Mouse (Mus musculus) kidney, embryonic 14.5 days (tissue): ENCODE measurements around the gene Cemip. TPM values are rescaled to one million over a fixed set of nuclear protein-coding genes. Genes with fewer than 3 reads are reported as not detected.

Experiments used
- ATAC-seq: fragments of 200-750 bp; cut with Nextera tagmentation; 2 replicates; pipeline ENCODE4 v1.8.0; 2017; ENCODE audit warnings: moderate number of reproducible peaks, mild to moderate bottlenecking, moderate TSS enrichment, moderate library complexity; ENCODE audit not compliant: low FRiP score, low TSS enrichment
- H3K27ac ChIP-seq: fragments of 300-500 bp; sonication (generic); 2 replicates; pipeline ENCODE4 v1.5.1; 2014; ENCODE audit warnings: low read depth, mild to moderate bottlenecking, low read length, moderate library complexity, mixed read lengths
- H3K27me3 ChIP-seq: fragments of 300-500 bp; sonication (generic); 2 replicates; pipeline ENCODE4 v1.6.1; 2014; ENCODE audit warnings: mild to moderate bottlenecking, low read length; ENCODE audit not compliant: control insufficient read depth, insufficient read depth
- H3K36me3 ChIP-seq: fragments of 300-500 bp; sonication (generic); 2 replicates; pipeline ENCODE4 v1.6.1; 2014; ENCODE audit warnings: low read length, mixed read lengths; ENCODE audit not compliant: control insufficient read depth, insufficient read depth
- H3K4me1 ChIP-seq: fragments of 300-500 bp; sonication (generic); 2 replicates; pipeline ENCODE4 v1.6.1; 2014; ENCODE audit warnings: low read length, mixed read lengths; ENCODE audit not compliant: control insufficient read depth, insufficient read depth
- H3K4me2 ChIP-seq: fragments of 300-500 bp; sonication (generic); replicated peaks from 2 replicates; pipeline ENCODE4 v1.6.1; 2014; ENCODE audit warnings: low read depth, mild to moderate bottlenecking, low read length
- H3K4me3 ChIP-seq: fragments of 300-500 bp; sonication (generic); 2 replicates; pipeline ENCODE4 v1.5.1; 2014; ENCODE audit warnings: mild to moderate bottlenecking, low read length
- H3K9ac ChIP-seq: fragments of 300-500 bp; sonication (generic); 2 replicates; pipeline ENCODE4 v1.6.1; 2014; ENCODE audit warnings: low read depth, mild to moderate bottlenecking, low read length, moderate library complexity
- H3K9me3 ChIP-seq: fragments of 300-500 bp; sonication (generic); 2 replicates; pipeline ENCODE4 v1.6.1; 2016; ENCODE audit warnings: low read length; ENCODE audit not compliant: control insufficient read depth
- WGBS: fragments of 180-500 bp; shearing (Covaris S2); extraction: QIAGEN DNeasy Blood & Tissue Kit; methylation state at CpG from one replicate; pipeline ENCODE4 v1.1.7; 2014; 5-methylcytosine and 5-hydroxymethylcytosine counted together
- polyA plus RNA-seq: library from polyadenylated mRNA; unstranded; fragments of >200 nt; fragmentation: Nextera tagmentation; extraction: Ambion mirVana; gene quantifications from 2 replicates; pipeline ENCODE4 v1.2.1, GENCODE M21; 2014

Gene Cemip
- polyA plus RNA-seq, 1 experiment from 2014 or later = 0.16 TPM

DNA sequence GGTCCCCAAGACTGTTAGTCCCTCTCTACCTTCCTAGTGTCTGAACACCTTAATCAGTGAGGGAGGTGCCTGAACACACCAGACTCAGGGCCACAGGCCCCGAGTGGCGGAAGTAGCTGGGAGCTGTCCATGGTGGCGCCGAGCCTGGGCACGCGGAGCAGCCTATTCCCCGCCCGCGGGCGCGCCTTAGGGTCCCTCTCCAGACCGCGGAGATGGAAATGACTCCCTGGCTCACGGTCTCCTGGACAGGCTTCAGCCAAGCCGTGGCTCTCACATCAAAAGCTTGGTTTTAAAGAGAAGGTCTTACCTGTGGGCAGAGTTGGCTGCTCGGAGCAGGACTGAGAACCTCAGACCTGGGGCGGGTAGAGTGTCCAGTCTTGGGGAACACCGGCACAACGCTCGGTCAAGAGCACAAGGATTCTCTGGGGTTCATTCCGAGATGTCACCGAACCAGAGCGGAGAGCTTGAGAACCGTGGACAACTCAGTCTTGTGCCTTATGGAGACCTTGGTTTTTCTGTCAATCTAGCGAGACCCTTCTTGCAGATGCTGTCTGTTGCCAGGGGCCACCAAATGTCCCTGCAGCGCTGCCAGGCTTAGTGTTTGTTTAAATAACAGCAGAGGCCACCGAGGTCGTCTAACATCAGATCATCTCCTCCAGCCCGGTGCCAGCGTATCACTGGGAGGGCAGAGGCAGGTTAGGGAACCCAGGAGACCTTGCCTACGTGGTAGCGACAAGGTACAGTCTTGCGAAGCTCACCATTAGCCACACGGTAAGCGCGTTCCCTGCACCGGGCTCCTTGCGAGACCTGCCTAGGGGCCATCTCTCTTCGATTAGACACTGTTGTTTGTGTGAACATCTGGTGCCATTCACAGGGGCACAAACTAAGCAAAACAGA, 1.0 kb downstream of the Cemip start:
- Histone ChIP-seq H3K4me3 (peak overlapping the region; percentile 36), H3K4me1 (peaks cover 5% of the 10 kb centered on the region; the same call in 1 of the 2 replicates), H3K9ac (no peak overlapping the region), H3K27me3 (peaks cover 20% of the 10 kb centered on the region), H3K27ac (no peak overlapping the region), H3K36me3 (no peaks in the 10 kb centered on the region), H3K9me3 (no peaks in the 10 kb centered on the region), H3K4me2 (peak overlapping the region; percentile 69)
- ATAC-seq = 0 out of 2 replicates have a peak, but pooled peaks have one; percentile 32
- 5% methylated on average over 39 of the region's 39 CpGs for WGBS

DNA sequence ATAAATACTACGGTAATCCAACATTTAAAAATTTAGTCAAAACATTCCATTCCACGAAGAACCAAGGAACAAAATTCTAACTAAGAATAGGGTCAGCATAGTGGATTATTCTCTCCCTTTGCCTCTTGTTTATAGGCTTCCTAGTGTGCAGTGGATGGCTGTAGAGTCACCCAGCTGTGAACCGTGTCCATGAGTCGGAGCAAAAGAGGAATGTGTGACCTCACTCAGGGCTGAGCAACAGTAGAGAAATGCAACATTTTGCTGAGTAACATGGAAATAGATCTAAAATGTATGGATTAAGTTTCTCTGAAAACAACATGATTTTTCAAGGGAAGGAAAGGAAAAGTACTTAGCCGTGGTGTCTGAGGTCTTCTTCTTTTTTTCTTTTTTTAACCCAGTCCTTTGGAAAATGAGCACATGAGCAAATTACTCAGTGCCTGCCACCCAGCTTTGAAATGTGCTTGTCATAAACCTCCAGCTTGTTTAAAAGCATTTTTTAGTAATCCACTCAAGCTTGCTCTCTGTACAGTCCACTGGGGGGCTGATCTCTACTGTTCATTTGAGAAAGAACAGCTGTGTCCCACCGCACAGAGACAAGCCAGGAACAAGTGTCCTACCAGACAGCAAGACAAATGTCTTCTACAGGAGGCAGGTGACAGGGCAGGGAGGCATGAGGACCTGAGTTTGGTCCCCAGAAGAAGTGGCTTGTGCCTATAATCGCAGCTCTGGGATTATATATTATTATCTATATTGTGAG, 8.9 kb downstream of the Cemip start:
- Histone ChIP-seq H3K36me3 (no peaks in the 10 kb centered on the region), H3K9me3 (no peaks in the 10 kb centered on the region), H3K9ac (no peak overlapping the region), H3K4me3 (no peak overlapping the region), H3K27me3 (no peaks in the 10 kb centered on the region), H3K4me1 (0 out of 2 replicates have a peak, but pooled peaks cover 4% of the 10 kb centered on the region), H3K4me2 (no peak overlapping the region), H3K27ac (no peak overlapping the region)
- 50% methylated on average over 7 of the region's 7 CpGs for WGBS
- ATAC-seq = peak; percentile 83; the same call in 1 of the 2 replicates

DNA sequence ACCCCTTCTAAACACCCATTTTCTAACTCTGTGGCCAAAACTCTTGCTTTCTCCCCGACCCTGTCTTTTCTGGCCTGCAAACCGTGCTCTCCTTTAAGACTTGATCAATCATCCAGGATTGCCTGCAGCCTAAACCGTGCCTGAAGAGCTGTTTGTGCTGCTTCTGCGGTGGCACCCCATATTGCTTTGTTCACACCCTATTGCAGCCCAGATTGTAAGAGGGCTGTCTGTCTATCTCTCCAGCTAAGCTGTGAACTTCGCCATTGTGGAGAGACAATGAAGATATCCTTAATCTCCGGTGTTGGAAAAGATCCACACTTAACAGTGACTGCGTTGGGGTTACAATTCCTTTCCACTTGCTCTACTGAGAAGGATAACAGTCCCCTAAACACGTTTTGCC, 12.0 kb downstream of the Cemip start:
- Histone ChIP-seq H3K9me3 (no peaks in the 10 kb centered on the region), H3K4me2 (no peak overlapping the region), H3K36me3 (no peaks in the 10 kb centered on the region), H3K27ac (no peak overlapping the region), H3K4me1 (0 out of 2 replicates have a peak, but pooled peaks cover 4% of the 10 kb centered on the region), H3K4me3 (no peak overlapping the region), H3K9ac (no peak overlapping the region), H3K27me3 (no peaks in the 10 kb centered on the region)
- ATAC-seq = no peak
- WGBS = 50% methylated on average over 8 of the region's 8 CpGs

DNA sequence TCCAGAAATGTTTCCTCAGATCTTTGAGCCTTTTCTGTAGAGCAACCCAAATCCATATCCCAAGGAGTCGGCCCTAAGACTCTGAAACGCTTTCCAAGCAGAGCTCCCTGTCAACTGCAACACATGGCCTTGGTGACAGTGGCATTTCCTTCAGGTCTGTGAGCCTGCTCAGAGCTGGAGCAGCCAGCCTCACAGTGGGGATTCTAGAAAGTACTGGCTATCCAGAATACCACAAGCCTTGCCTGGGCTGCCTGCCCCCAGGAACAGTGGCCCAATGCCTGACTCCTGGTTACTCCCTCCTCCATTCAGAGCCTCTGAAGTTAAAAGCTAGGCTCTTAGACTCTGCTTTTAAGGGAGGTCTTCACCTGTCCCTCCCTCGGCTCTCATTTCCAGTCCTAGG, 12.4 kb downstream of the Cemip start:
- Histone ChIP-seq H3K4me3 (no peak overlapping the region), H3K27ac (no peak overlapping the region), H3K4me1 (0 out of 2 replicates have a peak, but pooled peaks cover 4% of the 10 kb centered on the region), H3K27me3 (no peaks in the 10 kb centered on the region), H3K9ac (no peak overlapping the region), H3K36me3 (no peaks in the 10 kb centered on the region), H3K9me3 (no peaks in the 10 kb centered on the region), H3K4me2 (no peak overlapping the region)
- WGBS = 85% methylated on average over 3 of the region's 3 CpGs
- no peak for ATAC-seq

DNA sequence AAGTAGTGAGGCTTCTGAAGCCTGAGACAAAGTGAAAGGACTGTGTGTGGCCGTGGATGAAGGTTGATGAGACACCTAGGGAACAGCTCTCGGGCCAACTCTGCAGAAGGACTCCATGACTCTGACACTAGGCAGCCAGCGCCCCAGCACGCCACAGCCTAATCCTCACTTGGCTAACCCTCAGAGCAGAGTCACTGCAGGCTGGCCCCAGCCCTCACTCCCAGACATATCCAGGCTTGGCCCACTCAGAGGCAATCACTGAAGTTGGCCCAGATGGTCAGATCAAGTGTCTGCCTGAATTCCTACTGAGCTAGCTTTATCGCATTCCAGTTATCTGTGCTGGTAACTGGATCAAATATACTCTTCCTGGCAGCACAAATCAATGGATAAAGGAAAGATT, 17.4 kb downstream of the Cemip start:
- no peaks in the 10 kb centered on the region for H3K27me3 ChIP-seq
- no peak overlapping the region for H3K9ac ChIP-seq
- H3K4me3 ChIP-seq = no peak overlapping the region
- no peaks in the 10 kb centered on the region for H3K36me3 ChIP-seq
- ATAC-seq = no peak
- H3K9me3 ChIP-seq = no peaks in the 10 kb centered on the region
- WGBS = 88% methylated on average over 5 of the region's 5 CpGs
- H3K4me2 ChIP-seq = no peak overlapping the region
- no peaks in the 10 kb centered on the region for H3K4me1 ChIP-seq
- no peak overlapping the region for H3K27ac ChIP-seq

DNA sequence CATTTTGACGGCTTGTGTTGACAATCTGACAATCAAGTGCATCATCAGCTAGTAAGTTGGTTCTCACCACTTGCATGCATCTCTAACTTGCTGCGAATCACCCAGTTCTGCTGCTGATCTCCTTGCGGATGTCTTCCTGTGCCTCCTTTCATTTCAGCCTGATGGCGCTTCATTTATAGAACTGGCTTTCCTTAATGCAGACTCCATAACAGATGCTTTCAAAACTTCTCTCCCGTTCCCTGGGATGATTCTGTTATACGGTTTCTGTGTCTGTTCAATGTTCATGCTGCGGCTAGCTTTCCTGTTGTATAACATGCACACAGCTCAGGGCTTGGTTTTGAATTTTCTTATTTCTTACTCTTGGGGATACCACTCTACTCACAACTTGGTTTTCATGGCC, 26.5 kb downstream of the Cemip start:
- no peak for ATAC-seq
- no peak overlapping the region for H3K27ac ChIP-seq
- no peaks in the 10 kb centered on the region for H3K36me3 ChIP-seq
- no peaks in the 10 kb centered on the region for H3K9me3 ChIP-seq
- H3K27me3 ChIP-seq = no peaks in the 10 kb centered on the region
- 89% methylated on average over 7 of the region's 7 CpGs for WGBS
- H3K9ac ChIP-seq = no peak overlapping the region
- H3K4me3 ChIP-seq = no peak overlapping the region
- H3K4me1 ChIP-seq = 0 out of 2 replicates have a peak, but pooled peaks cover 5% of the 10 kb centered on the region
- H3K4me2 ChIP-seq = no peak overlapping the region

DNA sequence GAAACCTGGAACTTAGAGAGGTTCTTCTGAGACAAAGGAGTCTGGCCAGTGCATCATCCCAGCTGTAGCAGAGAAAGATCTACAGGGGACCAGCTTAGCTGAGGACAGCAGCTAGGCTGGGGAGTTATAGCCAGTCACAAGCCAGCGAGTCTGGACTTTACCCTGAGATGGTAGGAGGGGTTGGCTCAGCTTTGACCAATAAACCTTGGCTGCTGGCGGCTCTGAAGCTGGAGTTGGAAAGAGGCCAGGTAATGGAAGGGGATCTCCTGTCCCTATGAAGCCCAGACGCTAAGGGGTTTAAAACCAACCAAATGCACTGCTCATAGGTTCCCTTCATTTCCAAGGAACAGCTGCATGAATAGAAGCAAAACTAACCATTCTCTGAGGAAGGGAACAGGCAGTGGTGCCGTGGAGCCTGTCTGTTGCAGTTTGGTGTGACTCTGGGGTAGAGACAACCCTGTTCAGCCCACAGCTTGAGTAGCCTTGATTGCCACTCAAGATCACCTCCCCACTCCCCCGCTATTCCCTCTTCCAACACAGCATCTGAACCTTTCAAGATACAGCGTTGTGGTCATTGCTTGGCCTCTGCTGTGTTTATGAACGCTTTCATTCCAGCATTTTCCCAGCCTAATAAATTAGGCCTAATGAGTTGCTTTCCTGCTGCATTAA, 30.2 kb downstream of the Cemip start:
- WGBS = 53% methylated on average over 7 of the region's 7 CpGs
- no peak overlapping the region for H3K4me2 ChIP-seq
- H3K9me3 ChIP-seq = no peaks in the 10 kb centered on the region
- ATAC-seq = peak; percentile 73; the same call in 1 of the 2 replicates
- H3K27me3 ChIP-seq = no peaks in the 10 kb centered on the region
- no peak overlapping the region for H3K9ac ChIP-seq
- peak overlapping the region; percentile 47; the same call in 1 of the 2 replicates for H3K27ac ChIP-seq
- H3K4me3 ChIP-seq = no peak overlapping the region
- H3K36me3 ChIP-seq = no peaks in the 10 kb centered on the region
- H3K4me1 ChIP-seq = 0 out of 2 replicates have a peak, but pooled peaks cover 5% of the 10 kb centered on the region

DNA sequence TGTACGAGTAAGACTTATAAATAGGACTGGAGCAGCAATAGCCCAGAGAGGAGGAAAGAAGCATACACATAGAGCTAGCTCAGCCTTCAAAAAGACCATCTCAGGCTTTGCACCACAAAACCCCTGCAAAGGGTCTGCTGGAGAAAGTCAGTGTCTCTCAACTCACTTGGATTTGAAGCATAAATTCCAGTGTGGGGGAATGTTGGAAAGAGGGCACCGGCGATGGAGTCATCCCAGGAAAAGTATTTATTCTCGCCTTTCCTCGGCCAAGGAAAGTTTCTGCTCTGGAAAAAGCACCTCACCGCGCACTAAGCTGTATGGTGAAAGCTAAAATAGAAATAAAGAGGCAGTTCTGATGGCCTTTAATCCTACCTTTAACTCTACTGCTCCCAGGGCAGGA, 32.4 kb downstream of the Cemip start:
- H3K27ac ChIP-seq = no peak overlapping the region
- H3K27me3 ChIP-seq = no peaks in the 10 kb centered on the region
- H3K9me3 ChIP-seq = no peaks in the 10 kb centered on the region
- H3K36me3 ChIP-seq = no peaks in the 10 kb centered on the region
- ATAC-seq = no peak
- H3K4me3 ChIP-seq = no peak overlapping the region
- WGBS = 93% methylated on average over 7 of the region's 7 CpGs
- 0 out of 2 replicates have a peak, but pooled peaks cover 5% of the 10 kb centered on the region for H3K4me1 ChIP-seq
- no peak overlapping the region for H3K9ac ChIP-seq
- no peak overlapping the region for H3K4me2 ChIP-seq
